Mouse (Mus musculus) midbrain, embryonic 15.5 days (tissue): ENCODE measurements around the gene Ttc13. TPM values are rescaled to one million over a fixed set of nuclear protein-coding genes. Genes with fewer than 3 reads are reported as not detected.
A peak's percentile ranks its signal among the peaks of the same experiment; 100 is the strongest.

Experiments
- ATAC-seq: fragments of 200-750 bp; cut with Nextera tagmentation; replicated peaks from 2 replicates; pipeline ENCODE4 v1.8.0; 2017; ENCODE audit warnings: moderate TSS enrichment
- H3K27ac ChIP-seq: fragments of 300-500 bp; sonication (generic); 2 replicates; pipeline ENCODE4 v1.5.1; 2015; ENCODE audit warnings: mild to moderate bottlenecking, inconsistent platforms
- H3K27me3 ChIP-seq: fragments of 300-500 bp; sonication (generic); replicated peaks from 2 replicates; pipeline ENCODE4 v1.6.1; 2015; ENCODE audit warnings: inconsistent platforms
- H3K36me3 ChIP-seq: fragments of 300-500 bp; sonication (generic); replicated peaks from 2 replicates; pipeline ENCODE4 v1.6.1; 2015; ENCODE audit warnings: inconsistent platforms
- H3K4me1 ChIP-seq: fragments of 300-500 bp; sonication (generic); 2 replicates; pipeline ENCODE4 v1.6.1; 2015; ENCODE audit warnings: inconsistent platforms
- H3K4me2 ChIP-seq: fragments of 300-500 bp; sonication (generic); 2 replicates; pipeline ENCODE4 v1.6.1; 2015; ENCODE audit warnings: inconsistent platforms, mild to moderate bottlenecking, moderate library complexity
- H3K4me3 ChIP-seq: fragments of 300-500 bp; sonication (generic); 2 replicates; pipeline ENCODE4 v1.5.1; 2015; ENCODE audit warnings: mild to moderate bottlenecking, inconsistent platforms
- H3K9ac ChIP-seq: fragments of 300-500 bp; sonication (generic); 2 replicates; pipeline ENCODE4 v1.6.1; 2015; ENCODE audit warnings: mild to moderate bottlenecking, inconsistent platforms
- H3K9me3 ChIP-seq: fragments of 300-500 bp; sonication (generic); 2 replicates; pipeline ENCODE4 v1.6.1; 2016; ENCODE audit warnings: inconsistent platforms
- WGBS: fragments of 180-500 bp; shearing (Covaris S2); methylation state at CpG from one replicate; pipeline ENCODE4 v1.1.7; 2015; ENCODE audit warnings: mixed read lengths; 5-methylcytosine and 5-hydroxymethylcytosine counted together
- polyA plus RNA-seq: library from polyadenylated mRNA; unstranded; fragments of >200 nt; fragmentation: Nextera tagmentation; extraction: Ambion mirVana; gene quantifications from 2 replicates; pipeline ENCODE4 v1.2.1, GENCODE M21; 2015

The Ttc13 gene
- polyA plus RNA-seq, 1 experiment from 2014 or later: 70.2 TPM

DNA sequence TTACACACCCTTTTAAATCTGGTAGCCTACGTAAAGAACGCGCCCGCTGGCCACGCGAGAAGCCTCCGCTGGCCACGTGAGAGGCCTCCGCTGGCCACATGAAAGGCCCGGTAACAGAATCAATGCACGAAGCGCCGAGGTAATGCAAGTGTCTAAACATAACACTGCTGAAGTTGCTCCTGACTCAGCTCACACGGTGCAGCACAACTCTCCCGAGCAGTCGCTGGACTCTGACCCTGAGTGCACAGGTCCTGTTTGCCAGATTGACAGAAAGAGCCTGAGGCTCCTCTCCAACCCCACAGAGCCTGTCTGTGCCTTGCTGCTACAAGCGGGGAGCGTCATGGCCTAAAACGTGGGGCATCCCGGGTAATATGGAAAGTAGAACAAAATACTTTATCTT lies 70.0 kb downstream of the Ttc13 start:
- Histone ChIP-seq H3K27ac (no peak overlapping the region), H3K36me3 (0 out of 2 replicates have a peak, but pooled peaks cover 6% of the 10 kb centered on the region), H3K9me3 (no peaks in the 10 kb centered on the region), H3K27me3 (no peaks in the 10 kb centered on the region), H3K4me1 (peaks cover 11% of the 10 kb centered on the region), H3K4me2 (no peak overlapping the region), H3K9ac (no peak overlapping the region), H3K4me3 (no peak overlapping the region)
- ATAC-seq: no peak
- WGBS: 90% methylated on average over 20 of the region's 20 CpGs

DNA sequence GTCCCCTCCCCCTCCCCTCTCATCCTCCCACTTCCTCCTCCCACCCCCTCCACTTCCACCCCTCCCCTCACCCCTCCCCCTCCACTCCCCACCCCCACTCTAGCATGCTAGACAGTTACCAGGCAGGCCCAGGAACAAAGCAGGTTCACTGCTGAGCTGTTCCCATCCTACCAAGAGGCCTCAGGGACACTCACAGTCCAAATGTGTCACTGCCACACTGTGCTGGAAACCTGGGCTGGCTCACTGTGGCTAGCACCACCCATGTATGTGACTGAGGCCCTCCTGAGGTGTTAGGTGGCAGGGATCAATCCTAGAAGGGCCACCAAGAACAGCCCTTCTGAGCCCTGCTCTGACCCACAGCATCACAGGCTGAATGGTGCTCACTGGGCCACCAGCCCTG lies 73.5 kb downstream of the Ttc13 start:
- no peak for ATAC-seq
- Histone ChIP-seq H3K27ac (no peak overlapping the region), H3K9ac (no peak overlapping the region)

GRCm38 (mm10) chr8:124643540-124644339 lies 78.0 kb downstream of the Ttc13 start:
- Histone ChIP-seq H3K4me2 (0 out of 2 replicates have a peak overlapping the region, but pooled peaks have one; percentile 0), H3K9me3 (no peaks in the 10 kb centered on the region), H3K4me1 (peaks cover 16% of the 10 kb centered on the region), H3K9ac (no peak overlapping the region), H3K27me3 (no peaks in the 10 kb centered on the region), H3K27ac (peak overlapping the region; percentile 57), H3K4me3 (no peak overlapping the region), H3K36me3 (peaks cover 11% of the 10 kb centered on the region; the same call in 1 of the 2 replicates)
- ATAC-seq: peak; percentile 60; the same call in 1 of the 2 replicates
- 63% methylated on average over 18 of the region's 18 CpGs for WGBS

More for the DNA sequence above, 73.5 kb downstream of the Ttc13 start:
- Histone ChIP-seq H3K9me3 (no peaks in the 10 kb centered on the region), H3K4me1 (peaks cover 20% of the 10 kb centered on the region), H3K4me3 (no peak overlapping the region), H3K36me3 (0 out of 2 replicates have a peak, but pooled peaks cover 6% of the 10 kb centered on the region), H3K4me2 (no peak overlapping the region), H3K27me3 (no peaks in the 10 kb centered on the region)

- H3K36me3 ChIP-seq: peaks cover 22% of the 10 kb centered on the region
- H3K4me1 ChIP-seq: peaks cover 14% of the 10 kb centered on the region
- WGBS: 93% methylated on average over 8 of the region's 8 CpGs
- no peak overlapping the region for H3K4me3 ChIP-seq
- H3K27me3 ChIP-seq: no peaks in the 10 kb centered on the region
- no peak for ATAC-seq
- H3K4me2 ChIP-seq: no peak overlapping the region
- H3K9ac ChIP-seq: no peak overlapping the region
- H3K27ac ChIP-seq: no peak overlapping the region
- no peaks in the 10 kb centered on the region for H3K9me3 ChIP-seq
These were observed 80.2 kb downstream of the Ttc13 start for GRCm38 (mm10) chr8:124641599-124641998.

GRCm38 (mm10) chr8:124635247-124635502 lies 86.6 kb downstream of the Ttc13 start:
- no peak for ATAC-seq
- H3K27ac ChIP-seq: no peak overlapping the region
- no peaks in the 10 kb centered on the region; the same call in 1 of the 2 replicates for H3K4me1 ChIP-seq
- no peaks in the 10 kb centered on the region for H3K27me3 ChIP-seq
- no peak overlapping the region for H3K4me2 ChIP-seq
- no peak overlapping the region for H3K4me3 ChIP-seq
- WGBS: 89% methylated on average over 8 of the region's 8 CpGs
- H3K36me3 ChIP-seq: peaks cover 30% of the 10 kb centered on the region
- H3K9me3 ChIP-seq: no peaks in the 10 kb centered on the region
- no peak overlapping the region for H3K9ac ChIP-seq

- Histone ChIP-seq H3K4me3 (no peak overlapping the region), H3K27me3 (no peaks in the 10 kb centered on the region), H3K9ac (no peak overlapping the region), H3K4me1 (no peaks in the 10 kb centered on the region; the same call in 1 of the 2 replicates), H3K27ac (no peak overlapping the region), H3K9me3 (no peaks in the 10 kb centered on the region), H3K36me3 (peaks cover 28% of the 10 kb centered on the region), H3K4me2 (no peak overlapping the region)
- ATAC-seq: no peak
- 75% methylated on average over 13 of the region's 13 CpGs for WGBS
These were observed 87.2 kb downstream of the Ttc13 start for GRCm38 (mm10) chr8:124634411-124635246.

GRCm38 (mm10) chr8:124633001-124633703 lies 88.6 kb downstream of the Ttc13 start:
- Histone ChIP-seq H3K9me3 (no peaks in the 10 kb centered on the region), H3K4me3 (no peak overlapping the region), H3K27ac (no peak overlapping the region), H3K4me1 (no peaks in the 10 kb centered on the region; the same call in 1 of the 2 replicates), H3K4me2 (no peak overlapping the region), H3K36me3 (peaks cover 16% of the 10 kb centered on the region), H3K9ac (no peak overlapping the region), H3K27me3 (no peaks in the 10 kb centered on the region)
- no peak for ATAC-seq
- 87% methylated on average over 14 of the region's 14 CpGs for WGBS

- Histone ChIP-seq H3K36me3 (peaks cover 11% of the 10 kb centered on the region), H3K4me2 (no peak overlapping the region), H3K9ac (no peak overlapping the region), H3K9me3 (no peaks in the 10 kb centered on the region), H3K4me1 (no peaks in the 10 kb centered on the region; the same call in 1 of the 2 replicates), H3K4me3 (no peak overlapping the region), H3K27ac (peak overlapping the region; percentile 13; the same call in 1 of the 2 replicates), H3K27me3 (no peaks in the 10 kb centered on the region)
- ATAC-seq: no peak
- WGBS: 42% methylated on average over 7 of the region's 7 CpGs
These were observed 89.8 kb downstream of the Ttc13 start for GRCm38 (mm10) chr8:124631966-124632365.

GRCm38 (mm10) chr8:124630891-124631290 lies 90.9 kb downstream of the Ttc13 start:
- peaks cover 2% of the 10 kb centered on the region; the same call in 1 of the 2 replicates for H3K36me3 ChIP-seq
- no peak overlapping the region for H3K9ac ChIP-seq
- no peaks in the 10 kb centered on the region; the same call in 1 of the 2 replicates for H3K4me1 ChIP-seq
- no peak overlapping the region; the same call in 1 of the 2 replicates for H3K27ac ChIP-seq
- H3K27me3 ChIP-seq: no peaks in the 10 kb centered on the region
- 63% methylated on average over 4 of the region's 4 CpGs for WGBS
- no peaks in the 10 kb centered on the region for H3K9me3 ChIP-seq
- no peak overlapping the region for H3K4me3 ChIP-seq
- ATAC-seq: no peak
- no peak overlapping the region for H3K4me2 ChIP-seq

DNA sequence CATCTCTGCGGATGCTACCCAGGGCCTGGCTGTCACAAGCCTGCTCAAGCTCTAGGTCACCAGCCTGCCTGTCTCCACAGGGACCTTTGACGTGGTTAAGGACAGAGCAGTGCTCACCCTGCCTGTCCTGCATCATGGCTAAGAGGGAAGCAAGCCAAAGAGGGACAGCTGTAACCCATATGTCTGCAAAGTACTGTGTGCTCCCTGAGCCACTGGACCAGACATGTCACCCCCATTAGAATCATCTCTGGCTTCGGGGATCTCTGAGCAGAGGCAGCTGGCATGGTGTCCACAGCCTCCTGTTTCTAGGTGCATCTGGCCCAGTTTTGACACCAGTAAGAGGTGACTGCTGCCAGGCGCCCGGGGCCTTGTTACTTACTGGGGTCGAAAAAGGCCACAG lies 91.3 kb downstream of the Ttc13 start:
- Histone ChIP-seq H3K9ac (no peak overlapping the region), H3K36me3 (no peaks in the 10 kb centered on the region), H3K4me2 (no peak overlapping the region), H3K4me3 (no peak overlapping the region), H3K27ac (0 out of 2 replicates have a peak overlapping the region, but pooled peaks have one; percentile 3), H3K9me3 (no peaks in the 10 kb centered on the region), H3K27me3 (no peaks in the 10 kb centered on the region), H3K4me1 (no peaks in the 10 kb centered on the region; the same call in 1 of the 2 replicates)
- WGBS: 81% methylated on average over 6 of the region's 6 CpGs
- ATAC-seq: no peak

DNA sequence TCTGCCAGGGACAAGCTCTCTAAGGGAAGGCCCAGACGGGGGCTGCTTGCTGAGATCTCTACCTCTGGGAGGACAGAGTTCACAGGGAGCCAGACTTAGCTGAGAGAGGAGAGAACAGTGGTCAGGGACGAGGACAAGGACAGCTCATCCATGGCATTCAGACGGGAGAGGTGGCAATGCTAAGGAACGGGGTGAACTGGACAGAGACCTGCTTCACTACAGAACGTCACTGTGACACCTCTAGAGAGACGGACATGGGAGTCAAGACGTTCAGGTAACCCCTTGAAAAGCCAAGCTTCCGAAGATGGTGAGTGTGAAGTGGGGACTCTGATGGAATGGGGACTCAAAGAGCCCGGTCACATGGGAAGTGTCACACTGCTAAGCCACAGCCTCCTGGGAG lies 95.5 kb downstream of the Ttc13 start:
- 84% methylated on average over 9 of the region's 9 CpGs for WGBS
- no peaks in the 10 kb centered on the region for H3K4me1 ChIP-seq
- H3K9me3 ChIP-seq: no peaks in the 10 kb centered on the region
- no peaks in the 10 kb centered on the region for H3K27me3 ChIP-seq
- ATAC-seq: no peak
- no peak overlapping the region for H3K4me3 ChIP-seq
- no peaks in the 10 kb centered on the region for H3K36me3 ChIP-seq
- H3K9ac ChIP-seq: no peak overlapping the region
- H3K27ac ChIP-seq: no peak overlapping the region
- no peak overlapping the region for H3K4me2 ChIP-seq
